Mouse (Mus musculus) cerebellum, adult 2 months (tissue): ENCODE results near the gene Tbcel. TPM values are rescaled to one million over a fixed set of nuclear protein-coding genes. Genes with fewer than 3 reads are reported as not detected.

ENCODE experiments used
- DNase-seq, 2 experiments: peaks; one replicate each; pipeline ENCODE4 v3.0.0; 2021
- H3K27ac ChIP-seq: fragments of 200-500 bp; 2 replicates; pipeline ENCODE4 v1.5.1; 2012; ENCODE audit warnings: low read length, control low read depth, inconsistent platforms; ENCODE audit not compliant: insufficient read depth
- H3K27me3 ChIP-seq: fragments of 200-500 bp; 2 replicates; pipeline ENCODE4 v1.6.1; 2012; ENCODE audit warnings: inconsistent platforms, mild to moderate bottlenecking, low read length, moderate library complexity; ENCODE audit not compliant: control insufficient read depth, insufficient read depth
- H3K4me1 ChIP-seq: fragments of 200-500 bp; 2 replicates; pipeline ENCODE4 v1.6.1; 2011; ENCODE audit warnings: low read length; ENCODE audit not compliant: control insufficient read depth, insufficient read depth
- H3K4me3 ChIP-seq: fragments of 200-500 bp; replicated peaks from 2 replicates; pipeline ENCODE3; 2011; ENCODE audit warnings: mild to moderate bottlenecking, low read depth, low read length, control low read depth; ENCODE audit not compliant: insufficient read depth
- CTCF ChIP-seq: fragments of 200-500 bp; IDR thresholded peaks from 2 replicates; pipeline ENCODE4 v1.5.1; 2011; ENCODE audit warnings: low read depth, mild to moderate bottlenecking, control low read depth, low read length, moderate library complexity, borderline replicate concordance; ENCODE audit not compliant: insufficient read depth
- POLR2A ChIP-seq: fragments of 200-500 bp; IDR thresholded peaks from 2 replicates; pipeline ENCODE4 v1.6.1; 2011; ENCODE audit warnings: low read length, control low read depth, borderline replicate concordance; ENCODE audit not compliant: insufficient read depth
- WGBS: fragments of 180-500 bp; shearing (Covaris S2); methylation state at CpG from one replicate; pipeline ENCODE4 v1.1.7; 2018; 5-methylcytosine and 5-hydroxymethylcytosine counted together
- polyA plus RNA-seq: library from polyadenylated mRNA; depleted of rRNA; stranded (reverse); fragments of >200 nt; gene quantifications from 2 replicates; pipeline ENCODE4 v1.2.3, GENCODE M21; 2012

Gene Tbcel
- polyA plus RNA-seq, 1 experiment, result 32.8 TPM

- no peak for DNase-seq
- H3K27me3 ChIP-seq, result no peaks in the 10 kb centered on the region
- H3K4me1 ChIP-seq, result peaks cover 10% of the 10 kb centered on the region
- no peak overlapping the region for H3K4me3 ChIP-seq
- TF ChIP-seq CTCF, result no peak
- no peak for TF ChIP-seq POLR2A
- no peak overlapping the region for H3K27ac ChIP-seq
- WGBS, result 18% methylated on average over 1 of the region's 1 CpGs
These were observed 92.4 kb downstream of the Tbcel start for GRCm38 (mm10) chr9:42415184-42415583.

- no peak for DNase-seq
- 74% methylated on average over 12 of the region's 12 CpGs for WGBS
- no peak overlapping the region for H3K27ac ChIP-seq
- no peak for TF ChIP-seq POLR2A
- no peak for TF ChIP-seq CTCF
- H3K4me3 ChIP-seq, result no peak overlapping the region
- H3K4me1 ChIP-seq, result no peaks in the 10 kb centered on the region; the same call in 1 of the 2 replicates
- H3K27me3 ChIP-seq, result no peaks in the 10 kb centered on the region
These were observed 94.3 kb downstream of the Tbcel start for GRCm38 (mm10) chr9:42413345-42413744.

- TF ChIP-seq POLR2A, result no peak
- no peak for TF ChIP-seq CTCF
- no peak overlapping the region for H3K4me3 ChIP-seq
- no peaks in the 10 kb centered on the region for H3K4me1 ChIP-seq
- 60% methylated on average over 6 of the region's 6 CpGs for WGBS
- no peak overlapping the region for H3K27ac ChIP-seq
- H3K27me3 ChIP-seq, result no peaks in the 10 kb centered on the region
- DNase-seq, result no peak
These were observed 96.3 kb downstream of the Tbcel start for GRCm38 (mm10) chr9:42411296-42411695.

DNA sequence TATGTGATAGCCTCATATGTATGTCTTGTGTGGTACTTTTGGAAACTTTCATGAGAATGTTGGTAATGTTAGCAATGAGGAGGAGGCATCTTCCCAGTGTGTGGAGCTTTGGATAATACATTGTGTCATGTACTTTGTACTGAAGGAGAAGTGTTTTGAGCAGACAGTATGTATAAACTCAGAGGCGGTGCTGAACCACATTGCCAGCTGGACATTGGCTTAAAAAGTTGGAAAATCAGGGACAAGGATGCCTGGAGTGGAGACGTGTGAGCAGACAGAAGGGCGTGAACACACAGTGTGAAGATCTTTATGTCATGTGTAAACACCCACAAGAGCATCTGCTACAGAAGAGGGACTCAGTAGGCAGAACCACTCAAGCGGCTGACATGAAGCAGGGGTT is 101.9 kb downstream of the Tbcel start:
- H3K27me3 ChIP-seq, result no peaks in the 10 kb centered on the region
- no peak overlapping the region for H3K4me3 ChIP-seq
- H3K4me1 ChIP-seq, result peaks cover 3% of the 10 kb centered on the region; the same call in 1 of the 2 replicates
- H3K27ac ChIP-seq, result no peak overlapping the region
- DNase-seq, result no peak
- 73% methylated on average over 4 of the region's 4 CpGs for WGBS
- TF ChIP-seq POLR2A, result no peak
- no peak for TF ChIP-seq CTCF

GRCm38 (mm10) chr9:42401486-42401885 is 106.1 kb downstream of the Tbcel start:
- WGBS, result 43% methylated on average over 6 of the region's 6 CpGs
- Histone ChIP-seq H3K27me3 (no peaks in the 10 kb centered on the region), H3K4me1 (peaks cover 3% of the 10 kb centered on the region; the same call in 1 of the 2 replicates), H3K27ac (no peak overlapping the region), H3K4me3 (no peak overlapping the region)
- DNase-seq, result no peak
- TF ChIP-seq CTCF, result no peak
- TF ChIP-seq POLR2A, result no peak

DNA sequence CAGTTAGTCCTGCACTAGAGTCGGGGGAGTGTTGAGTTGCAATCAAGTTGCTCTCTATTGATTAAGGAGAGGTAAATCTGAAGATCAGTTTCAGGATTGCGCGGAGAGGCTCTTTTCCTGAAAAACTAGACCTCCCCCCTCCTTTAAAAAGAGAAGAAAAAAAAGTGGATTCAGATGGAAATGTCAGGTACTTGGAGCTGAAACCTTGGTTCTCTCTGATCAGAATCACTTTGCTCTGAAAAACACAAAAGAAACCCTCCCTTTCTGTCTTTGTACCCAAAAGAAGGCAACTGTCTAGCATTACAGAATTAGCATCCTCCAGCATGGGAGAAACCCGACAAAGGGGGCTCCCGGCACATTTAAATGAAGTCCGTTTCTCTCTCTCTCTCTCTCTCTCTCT is 107.8 kb downstream of the Tbcel start, which contains the start of gene Tecta:
Gene Tecta (minus strand): TSS at position 101 of the 400 bp plus-strand sequence.
- H3K4me1 ChIP-seq, result peaks cover 3% of the 10 kb centered on the region; the same call in 1 of the 2 replicates
- no peak within 1 kb of the TSS for H3K27ac ChIP-seq
- H3K27me3 ChIP-seq, result no peaks in the 10 kb centered on the region
- TF ChIP-seq CTCF (no peak), POLR2A (no peak)
- WGBS, result 84% methylated on average over 6 of the region's 6 CpGs
- no peak for DNase-seq
- H3K4me3 ChIP-seq, result no peak within 1 kb of the TSS

- no peak for TF ChIP-seq CTCF
- TF ChIP-seq POLR2A, result no peak
- no peak overlapping the region for H3K27ac ChIP-seq
- no peaks in the 10 kb centered on the region for H3K4me1 ChIP-seq
- no peak for DNase-seq
- H3K27me3 ChIP-seq, result no peaks in the 10 kb centered on the region
- 47% methylated on average over 2 of the region's 2 CpGs for WGBS
- no peak overlapping the region for H3K4me3 ChIP-seq
These were observed 111.5 kb downstream of the Tbcel start for GRCm38 (mm10) chr9:42396141-42396540.

DNA sequence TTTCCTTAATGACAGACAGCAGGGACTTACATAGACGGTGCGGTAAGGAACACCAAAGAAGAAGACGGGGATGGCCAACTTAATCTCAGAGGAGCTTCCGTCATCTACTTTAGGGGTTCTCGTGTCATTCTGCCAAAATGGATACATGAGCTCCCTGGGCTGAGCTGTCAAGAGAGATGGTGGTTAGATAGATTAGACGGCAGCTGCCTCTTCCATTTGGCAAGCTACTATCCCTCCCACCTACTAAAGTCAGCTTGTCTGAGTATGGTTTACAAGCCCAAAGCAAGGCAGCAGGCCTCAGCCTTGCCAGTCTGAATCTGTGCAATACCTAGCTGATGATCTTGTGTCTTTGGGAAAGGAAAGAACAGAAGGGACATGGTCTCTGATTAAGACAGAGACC is 112.7 kb downstream of the Tbcel start:
- Histone ChIP-seq H3K27ac (no peak overlapping the region), H3K4me1 (no peaks in the 10 kb centered on the region), H3K27me3 (no peaks in the 10 kb centered on the region), H3K4me3 (no peak overlapping the region)
- DNase-seq, result no peak
- TF ChIP-seq POLR2A (no peak), CTCF (no peak)
- 54% methylated on average over 6 of the region's 6 CpGs for WGBS
